Mouse (Mus musculus): ENCODE results near the gene Med13l. TPM values are rescaled to one million over a fixed set of nuclear protein-coding genes. Genes with fewer than 3 reads are reported as not detected.

Med13l gene
- total RNA-seq, 2 experiments from 2014 or later = 19.7 to 22.7 TPM

GRCm38 (mm10) chr5:118594470-118595236 lies 34.2 kb downstream of the Med13l start:
- DNase-seq = peak; percentile 41

GRCm38 (mm10) chr5:118595901-118596300 lies 35.4 kb downstream of the Med13l start:
- DNase-seq = no peak

GRCm38 (mm10) chr5:118596452-118597092 lies 36.1 kb downstream of the Med13l start:
- DNase-seq = no peak

GRCm38 (mm10) chr5:118598601-118599000 lies 38.1 kb downstream of the Med13l start:
- no peak for DNase-seq

GRCm38 (mm10) chr5:118601452-118601851 lies 41.0 kb downstream of the Med13l start:
- DNase-seq = no peak

- DNase-seq = no peak
These were observed 42.2 kb downstream of the Med13l start for GRCm38 (mm10) chr5:118602706-118603105.

GRCm38 (mm10) chr5:118605424-118606067 lies 45.1 kb downstream of the Med13l start:
- DNase-seq = no peak

GRCm38 (mm10) chr5:118606636-118607035 lies 46.2 kb downstream of the Med13l start:
- DNase-seq = no peak

GRCm38 (mm10) chr5:118607900-118608299 lies 47.4 kb downstream of the Med13l start:
- DNase-seq = no peak

GRCm38 (mm10) chr5:118610468-118610867 lies 50.0 kb downstream of the Med13l start:
- no peak for DNase-seq

GRCm38 (mm10) chr5:118612956-118613631 lies 52.6 kb downstream of the Med13l start:
- DNase-seq = no peak

GRCm38 (mm10) chr5:118613704-118614103 lies 53.2 kb downstream of the Med13l start:
- no peak for DNase-seq

GRCm38 (mm10) chr5:118614116-118614515 lies 53.6 kb downstream of the Med13l start:
- no peak for DNase-seq

GRCm38 (mm10) chr5:118614571-118614981 lies 54.1 kb downstream of the Med13l start:
- no peak for DNase-seq

GRCm38 (mm10) chr5:118618963-118619610 lies 58.6 kb downstream of the Med13l start:
- DNase-seq = no peak

- no peak for DNase-seq
These were observed 59.3 kb downstream of the Med13l start for GRCm38 (mm10) chr5:118619801-118620200.

- no peak for DNase-seq
These were observed 59.9 kb downstream of the Med13l start for GRCm38 (mm10) chr5:118620330-118620910.

GRCm38 (mm10) chr5:118621877-118622276 lies 61.4 kb downstream of the Med13l start:
- no peak for DNase-seq

GRCm38 (mm10) chr5:118622346-118622745 lies 61.9 kb downstream of the Med13l start:
- no peak for DNase-seq

GRCm38 (mm10) chr5:118623797-118624196 lies 63.3 kb downstream of the Med13l start:
- no peak for DNase-seq

GRCm38 (mm10) chr5:118627630-118628029 lies 67.2 kb downstream of the Med13l start:
- DNase-seq = no peak

- no peak for DNase-seq
These were observed 67.7 kb downstream of the Med13l start for GRCm38 (mm10) chr5:118628211-118628610.

Data from gastrocnemius, postnatal 25 days (tissue).